Mouse (Mus musculus): ENCODE measurements around the gene Myom3. TPM values are rescaled to one million over a fixed set of nuclear protein-coding genes. Genes with fewer than 3 reads are reported as not detected.

Myom3 gene
- total and polyA plus RNA-seq, 3 experiments = not detected

- Histone ChIP-seq H3K9me3 (replicated peaks; ENCODE audit: insufficient read depth, low read length) (no peaks in the 10 kb centered on the region), H3K79me2 (ENCODE audit: control insufficient read depth, insufficient read depth, low read length, poor library complexity) (peaks cover 42% of the 10 kb centered on the region), H3K4me3 (ENCODE audit: control insufficient read depth in 1 of 2, insufficient read depth in 1 of 2, low read depth in 2 of 2, low read length in 2 of 2) (peak within 1 kb of the TSS; percentile 94 to 99), H3K27ac (ENCODE audit: control insufficient read depth, low read depth, low read length) (peak within 1 kb of the TSS; percentile 86), H3K4me1 (ENCODE audit: control insufficient read depth in 1 of 2, insufficient read depth in 2 of 2, low read length in 2 of 2) (peaks cover 12 to 36% of the 10 kb centered on the region in 2 experiments), H3K27me3 (ENCODE audit: control insufficient read depth in 1 of 2, insufficient read depth in 2 of 2, low read length in 2 of 2) (no peaks in the 10 kb centered on the region), H3K9ac (ENCODE audit: control insufficient read depth, low read depth, low read length, poor library complexity, severe bottlenecking) (peak within 1 kb of the TSS; percentile 99), H3K36me3 (ENCODE audit: control insufficient read depth in 1 of 2, insufficient read depth in 2 of 2, low read length in 2 of 2) (peaks cover 12 to 47% of the 10 kb centered on the region in 2 experiments)
- DNase-seq (ENCODE audit: low read depth, low spot score) = peak; percentile 98
- TF ChIP-seq SIN3A (IDR thresholded peaks at IDR 0.05; ENCODE audit: low read length) (peak; percentile 84), TBP (IDR thresholded peaks at IDR 0.05; ENCODE audit: low read depth, low read length) (peak; percentile 73), CTCF (IDR thresholded peaks at IDR 0.05 in 2 of 3, conservative IDR thresholded peaks at IDR 0.05 in 1 of 3; ENCODE audit: control insufficient read depth in 1 of 3, insufficient read depth in 1 of 3, low read depth in 2 of 3, low read length in 3 of 3, poor library complexity in 1 of 3, severe bottlenecking in 1 of 3) (no peak), POLR2A (IDR thresholded peaks at IDR 0.05; ENCODE audit: control insufficient read depth in 1 of 2, insufficient read depth in 1 of 2, low read depth in 1 of 2, low read length in 2 of 2, poor library complexity in 1 of 2) (peak; percentile 81 to 87; a peak in 3 of 4 replicates), CHD1 (IDR thresholded peaks at IDR 0.05; ENCODE audit: low read depth, low read length) (no peak), NRF1 (IDR thresholded peaks at IDR 0.05; ENCODE audit: insufficient read depth, low read depth, low read length, poor library complexity, severe bottlenecking) (peak; percentile 75), MYC (IDR thresholded peaks at IDR 0.05; ENCODE audit: low read depth, low read length) (peak; percentile 73; the same call in 1 of the 2 replicates), HCFC1 (IDR thresholded peaks at IDR 0.05; ENCODE audit: low read depth, low read length) (peak; percentile 79), RAD21 (IDR thresholded peaks at IDR 0.05; ENCODE audit: low read depth, low read length) (no peak), EP300 (IDR thresholded peaks at IDR 0.05; ENCODE audit: low read depth in 1 of 2, low read length in 2 of 2) (peak in 1 of 2 experiments; percentile 54; a peak in 1 of 4 replicates), POLR2AphosphoS5 (IDR thresholded peaks at IDR 0.05; ENCODE audit: borderline replicate concordance, low read depth, low read length) (no peak), USF2 (IDR thresholded peaks at IDR 0.05; ENCODE audit: borderline replicate concordance in 1 of 2, insufficient read depth in 1 of 2, low read depth in 1 of 2, low read length in 2 of 2) (no peak), JUND (IDR thresholded peaks at IDR 0.05; ENCODE audit: low read depth, low read length) (no peak), MAZ (IDR thresholded peaks at IDR 0.05; ENCODE audit: low read depth, low read length) (peak; percentile 94; the same call in 1 of the 2 replicates), MAX (IDR thresholded peaks at IDR 0.05; ENCODE audit: low read length) (peak; percentile 79), UBTF (IDR thresholded peaks at IDR 0.05; ENCODE audit: borderline replicate concordance, insufficient read depth, low read depth, low read length) (no peak), ELF1 (IDR thresholded peaks at IDR 0.05; ENCODE audit: low read depth, low read length) (no peak), ZC3H11A (IDR thresholded peaks at IDR 0.05; ENCODE audit: low read depth, low read length) (no peak), ZKSCAN1 (IDR thresholded peaks at IDR 0.05; ENCODE audit: low read depth, low read length) (no peak), BHLHE40 (IDR thresholded peaks at IDR 0.05; ENCODE audit: borderline replicate concordance, low read depth, low read length) (0 out of 2 replicates have a peak, but pooled peaks have one; percentile 24), TAL1 (IDR thresholded peaks at IDR 0.05; ENCODE audit: low read length) (no peak), MXI1 (IDR thresholded peaks at IDR 0.05; ENCODE audit: low read depth, low read length) (peak; percentile 76; the same call in 1 of the 2 replicates), GABPA (IDR thresholded peaks at IDR 0.05; ENCODE audit: low read depth, low read length) (no peak), RCOR1 (IDR thresholded peaks at IDR 0.05; ENCODE audit: low read depth, low read length) (peak; percentile 92), GATA1 (IDR thresholded peaks at IDR 0.05; ENCODE audit: low read depth, low read length) (peak; percentile 65), ZMIZ1 (IDR thresholded peaks at IDR 0.05; ENCODE audit: low read depth, low read length) (no peak), SMC3 (IDR thresholded peaks at IDR 0.05; ENCODE audit: low read depth, low read length) (no peak), NELFE (IDR thresholded peaks at IDR 0.05; ENCODE audit: low read depth, low read length) (peak; percentile 72), ETS1 (IDR thresholded peaks at IDR 0.05; ENCODE audit: low read depth, low read length) (peak; percentile 68; the same call in 1 of the 2 replicates), USF1 (IDR thresholded peaks at IDR 0.05; ENCODE audit: low read depth, low read length) (no peak), MYB (IDR thresholded peaks at IDR 0.05; ENCODE audit: low read depth, low read length) (no peak), MAFK (IDR thresholded peaks at IDR 0.05; ENCODE audit: borderline replicate concordance, low read depth, low read length) (no peak), MEF2A (IDR thresholded peaks at IDR 0.05; ENCODE audit: extremely low read depth, insufficient replicate concordance, low read depth, low read length, poor library complexity, severe bottlenecking) (no peak), POLR2AphosphoS2 (IDR thresholded peaks at IDR 0.05; ENCODE audit: low read length) (peak; percentile 71; the same call in 1 of the 2 replicates), E2F4 (IDR thresholded peaks at IDR 0.05; ENCODE audit: borderline replicate concordance, low read depth, low read length) (peak; percentile 91), KAT2A (conservative IDR thresholded peaks at IDR 0.05; ENCODE audit: low read depth, low read length) (no peak; the same call in 1 of the 2 replicates)
Measured at GRCm38 (mm10) chr4:135855536-135856222, 96.2 kb downstream of the Myom3 start, which contains the start of gene Srsf10. Srsf10 (plus strand) TSS chr4:135855747.
